Mouse (Mus musculus): ENCODE results near the gene Rai1.

Gene Rai1

DNA sequence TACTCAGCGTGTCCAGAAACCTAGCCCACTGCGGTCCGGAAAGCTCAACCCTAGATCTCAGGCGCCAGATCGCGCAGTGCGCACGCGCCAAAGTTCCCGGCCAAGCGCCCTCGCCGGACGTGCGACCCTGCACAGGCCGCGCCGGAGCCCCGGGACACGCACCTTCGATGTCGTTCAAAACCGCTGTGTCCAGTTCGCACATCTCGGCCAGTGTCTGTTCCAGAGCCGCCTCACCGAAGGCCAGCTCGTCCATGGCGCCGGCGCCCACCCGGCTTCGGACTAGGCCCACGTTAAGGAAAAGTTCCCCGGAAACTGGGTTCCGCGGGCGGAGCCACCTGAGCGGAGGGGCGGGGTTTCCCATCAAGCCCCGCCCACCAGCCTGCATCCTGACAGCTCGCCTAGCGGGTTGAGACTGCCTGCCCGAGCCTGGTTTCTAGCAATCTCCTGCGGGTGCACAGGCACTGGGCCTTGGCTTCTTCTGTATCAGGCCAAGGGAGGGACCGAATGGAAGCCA lies 115.5 kb downstream of the Rai1 start:
- DNase-seq (ENCODE audit: low spot score) = peak; percentile 93

DNA sequence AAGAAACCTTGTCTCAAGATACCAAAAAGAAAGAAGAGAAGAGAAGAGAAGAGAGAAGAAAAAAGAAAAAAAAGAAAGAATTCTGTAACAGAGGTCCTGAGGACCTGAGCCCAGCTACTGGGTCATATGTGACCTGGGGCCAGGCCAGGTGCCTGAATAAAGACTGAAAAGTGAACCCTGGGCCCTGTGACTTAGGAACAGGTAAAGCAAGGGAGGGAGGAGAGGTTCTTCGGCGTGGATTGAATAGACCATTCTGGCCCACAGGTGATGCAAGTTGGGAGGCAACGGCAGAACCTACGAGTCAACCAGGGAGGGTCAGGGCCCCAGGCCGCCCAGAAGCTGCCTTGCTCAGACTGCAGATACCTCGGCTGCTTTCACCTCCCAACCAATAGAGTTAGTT lies 116.6 kb downstream of the Rai1 start:
- no peak for DNase-seq (ENCODE audit: low spot score)

DNA sequence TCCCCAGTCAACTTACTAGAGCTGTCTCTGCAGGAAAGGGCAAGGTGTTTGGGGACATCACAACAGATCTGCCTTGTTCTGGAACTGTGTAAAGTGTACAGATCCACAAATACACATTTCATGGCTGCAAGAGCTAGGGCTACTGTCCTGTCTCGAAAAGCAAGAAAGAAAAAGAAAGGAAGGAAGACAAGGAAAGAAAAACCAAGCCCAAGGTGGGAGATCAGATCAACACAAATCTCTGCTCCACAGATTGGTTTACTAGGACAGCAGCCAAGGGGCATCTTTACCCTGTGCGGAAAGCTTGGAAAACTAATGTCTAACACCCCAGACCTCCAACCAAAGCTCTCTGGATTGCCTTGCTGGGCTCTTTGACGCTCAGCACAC lies 117.3 kb downstream of the Rai1 start:
- no peak for DNase-seq (ENCODE audit: low spot score)

DNA sequence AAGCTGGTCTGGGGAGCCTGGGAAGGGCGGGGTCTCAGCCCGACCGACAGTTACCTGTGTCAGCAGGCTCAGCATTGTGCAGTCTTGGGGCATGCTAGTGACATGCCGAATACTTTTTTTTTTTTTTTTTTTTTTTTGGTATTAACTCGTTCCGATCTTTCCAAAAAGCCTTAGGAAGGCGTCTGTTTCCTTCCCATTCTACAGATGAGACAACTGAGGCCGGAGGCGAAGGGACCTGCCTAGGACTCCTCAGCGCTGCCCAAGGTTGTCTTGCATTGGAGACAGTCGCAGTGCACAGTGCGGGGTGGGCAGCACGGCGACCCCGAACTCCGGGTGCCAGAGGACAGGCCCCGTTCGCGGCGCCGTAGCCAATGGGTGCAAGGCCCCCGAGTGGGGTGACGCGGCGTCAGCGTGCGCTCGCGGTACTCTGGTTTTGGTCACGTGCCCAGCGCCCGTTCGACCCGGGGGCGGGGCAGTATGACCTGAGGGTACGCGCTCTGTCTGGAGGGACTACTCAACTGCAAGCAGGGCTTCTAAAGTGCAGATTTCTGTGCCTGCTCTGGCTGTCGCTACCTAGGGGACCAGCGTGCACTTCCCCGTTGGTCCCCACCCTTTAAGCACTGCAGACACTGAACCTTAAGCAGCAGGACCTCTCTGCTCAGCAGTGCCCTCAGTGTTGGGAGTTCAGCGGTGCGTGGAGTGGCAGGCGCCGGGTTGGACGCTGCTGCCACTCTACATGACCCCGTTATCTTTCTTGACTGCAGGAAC lies 117.8 kb downstream of the Rai1 start, which contains the start of gene Srebf1:
Gene Srebf1, minus strand, starts transcription at position 113 of the 768 bp plus-strand sequence.
- DNase-seq (ENCODE audit: low spot score) = peak; percentile 86

DNA sequence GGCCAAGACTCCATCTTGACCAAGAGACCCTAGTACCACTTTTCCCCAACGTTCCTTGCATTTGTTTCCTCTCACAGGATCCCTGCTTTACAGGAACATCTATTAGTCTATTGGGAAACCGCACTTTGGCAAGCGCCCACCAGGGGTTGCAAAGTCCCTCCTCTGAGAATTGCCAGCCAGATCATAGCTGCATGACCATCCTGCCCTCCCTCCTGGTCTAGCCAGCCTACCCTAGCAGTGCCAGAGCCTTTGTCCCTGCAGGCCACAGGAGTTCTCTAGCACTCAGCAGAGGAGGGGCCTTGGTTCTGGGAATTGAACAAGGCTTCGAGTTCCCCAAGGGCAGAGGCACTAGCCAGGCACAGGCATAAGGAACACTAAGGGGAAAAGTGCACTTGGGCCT lies 119.9 kb downstream of the Rai1 start:
- peak; percentile 52 for DNase-seq (ENCODE audit: low spot score)

DNA sequence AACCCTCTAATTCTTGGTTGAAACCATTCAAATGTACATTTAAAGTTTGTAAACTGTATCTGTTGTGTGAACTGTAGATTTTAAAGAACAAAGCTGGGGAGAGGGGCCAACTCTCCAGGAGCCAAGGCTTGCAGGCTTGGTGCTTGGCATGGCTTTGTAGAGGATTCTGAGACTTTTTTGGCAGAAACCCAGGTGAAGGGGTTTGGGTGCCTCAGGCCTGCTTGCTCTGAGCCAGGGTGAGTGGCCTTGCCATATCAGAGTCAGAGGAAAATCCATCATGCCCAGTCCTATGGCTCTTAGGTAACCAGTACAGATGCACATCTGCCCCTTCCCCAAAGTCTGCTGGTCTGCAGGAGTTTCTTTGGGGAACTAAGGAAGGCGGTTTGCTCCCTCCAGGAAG lies 121.1 kb downstream of the Rai1 start:
- no peak for DNase-seq (ENCODE audit: low spot score)

DNA sequence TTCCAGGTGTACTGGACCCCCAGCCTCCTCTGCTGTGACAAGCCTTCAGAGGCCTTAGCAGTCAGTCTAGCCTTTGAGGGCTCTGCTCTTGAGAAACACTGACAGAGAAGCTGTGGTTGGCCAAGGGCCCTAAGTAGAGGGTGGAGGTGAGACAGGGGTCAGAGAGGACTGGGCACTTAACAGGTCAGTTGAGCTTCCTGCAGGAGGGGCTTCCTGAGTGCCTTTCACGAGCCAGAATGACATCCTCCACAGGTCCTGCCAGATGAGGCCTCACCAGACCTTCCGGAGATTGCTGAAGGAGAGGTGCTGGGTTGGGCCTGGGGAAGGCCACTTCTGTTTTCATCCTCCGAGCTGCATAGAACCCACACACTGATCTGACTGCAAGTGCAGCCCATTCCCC lies 123.7 kb downstream of the Rai1 start:
- DNase-seq (ENCODE audit: low spot score) = no peak

DNA sequence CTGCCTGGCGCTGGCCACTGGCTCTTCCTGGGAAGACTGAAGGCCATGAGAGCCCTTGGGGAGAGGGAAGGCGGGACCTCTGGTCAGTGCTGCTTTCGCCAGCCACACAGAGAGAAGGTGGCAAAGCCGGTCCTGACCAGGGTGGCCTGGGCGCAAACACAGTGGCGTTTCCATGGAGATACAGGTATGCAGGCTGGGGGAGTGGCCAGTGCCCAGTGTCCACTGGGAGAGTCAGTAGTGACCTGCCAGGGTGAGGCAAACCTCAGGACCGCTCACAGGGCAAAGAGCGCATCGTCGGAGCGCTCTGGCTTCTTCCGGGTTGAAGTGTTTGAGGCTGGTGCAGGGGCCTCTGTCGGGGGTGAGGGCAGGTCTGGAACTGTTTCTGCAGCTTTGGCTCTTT lies 125.0 kb downstream of the Rai1 start:
- no peak for DNase-seq (ENCODE audit: low spot score)

DNA sequence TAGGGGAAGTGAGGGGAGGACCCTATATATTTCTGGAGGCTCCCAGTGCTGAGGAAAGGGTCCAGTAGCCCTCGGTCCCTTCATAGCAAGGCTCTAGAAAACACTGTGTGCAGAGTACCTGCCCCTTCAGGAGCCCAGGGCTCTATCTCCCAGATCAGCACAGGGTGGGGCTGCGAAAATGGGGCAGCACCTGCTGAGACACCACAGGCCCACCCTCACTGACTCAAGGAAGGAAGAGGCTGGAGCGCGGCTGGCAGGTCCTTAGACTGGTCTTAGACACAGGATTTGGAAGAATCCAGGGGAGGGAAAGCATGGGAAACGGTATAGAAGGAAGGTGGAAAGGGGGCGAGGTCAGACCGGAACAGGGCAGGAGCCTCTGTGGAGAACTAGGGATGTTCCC lies 125.7 kb downstream of the Rai1 start:
- DNase-seq (ENCODE audit: low spot score) = no peak

DNA sequence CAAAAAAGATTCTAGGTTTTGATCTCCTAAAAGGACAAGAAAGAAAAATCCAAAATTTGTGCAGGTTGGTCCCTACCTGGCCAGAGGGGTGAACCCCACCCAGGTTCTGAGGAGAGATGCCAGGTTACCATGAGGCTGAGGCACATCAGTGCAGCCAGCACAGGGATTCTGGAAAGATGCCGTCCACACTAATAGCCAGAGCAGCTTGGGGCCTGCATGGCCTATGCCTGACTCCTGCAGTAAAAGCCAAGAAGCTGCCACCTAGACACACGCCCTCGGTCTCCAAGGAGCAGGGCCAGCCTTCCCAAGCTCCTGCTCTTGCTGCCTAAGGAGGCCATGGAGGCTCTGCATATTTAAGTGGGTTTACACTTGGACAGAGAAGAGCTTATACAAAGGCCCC lies 126.5 kb downstream of the Rai1 start:
- DNase-seq (ENCODE audit: low spot score) = no peak

DNA sequence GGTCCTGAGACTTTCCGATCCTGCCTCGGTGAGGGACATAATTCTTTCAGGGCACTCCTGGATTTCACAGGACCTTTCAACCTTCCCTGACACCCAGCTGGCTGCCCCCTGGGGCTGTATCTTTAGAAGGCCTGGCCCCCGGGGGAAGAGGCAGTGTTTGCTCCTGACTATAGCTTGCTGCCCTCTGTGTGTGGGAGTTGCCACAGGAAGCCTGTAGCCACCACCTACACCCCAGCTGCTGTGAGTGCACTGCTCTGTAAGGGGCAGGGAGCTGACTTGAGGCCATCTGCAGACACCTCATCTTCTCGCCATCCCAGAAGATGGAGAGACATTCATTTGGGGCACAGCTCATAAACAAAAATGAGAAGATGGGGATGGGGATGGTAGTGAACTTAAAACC lies 127.1 kb downstream of the Rai1 start:
- no peak for DNase-seq (ENCODE audit: low spot score)

DNA sequence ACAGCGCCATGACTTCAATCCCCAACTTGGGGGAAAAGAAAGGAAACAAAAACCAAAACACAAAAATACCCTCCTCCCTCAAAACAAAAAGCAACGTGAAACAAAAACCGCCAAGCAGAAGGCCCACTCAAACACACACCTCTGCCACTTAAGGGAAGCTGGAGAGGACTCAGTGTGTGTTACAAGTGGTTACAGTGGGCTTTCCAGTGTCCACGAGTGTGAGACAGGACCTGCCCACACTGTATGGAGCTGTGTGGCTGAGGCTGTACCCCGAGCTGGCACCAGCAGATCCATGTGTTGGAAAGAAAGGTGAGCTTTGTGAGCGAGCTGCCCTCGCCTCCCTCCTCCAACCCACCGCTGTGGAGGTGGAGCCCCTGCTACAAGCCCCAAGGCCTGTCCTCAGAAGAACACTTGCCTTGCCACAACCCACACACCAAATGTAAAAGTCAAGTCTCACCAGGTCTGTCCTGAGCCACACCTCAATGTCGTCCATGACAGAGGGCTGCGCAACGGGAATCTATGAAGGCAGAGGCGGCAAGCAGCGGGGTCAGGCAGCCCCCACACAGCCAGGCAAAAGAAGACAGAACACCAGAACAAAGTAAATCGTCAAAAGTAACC lies 127.7 kb downstream of the Rai1 start:
- DNase-seq (ENCODE audit: low spot score) = no peak

DNA sequence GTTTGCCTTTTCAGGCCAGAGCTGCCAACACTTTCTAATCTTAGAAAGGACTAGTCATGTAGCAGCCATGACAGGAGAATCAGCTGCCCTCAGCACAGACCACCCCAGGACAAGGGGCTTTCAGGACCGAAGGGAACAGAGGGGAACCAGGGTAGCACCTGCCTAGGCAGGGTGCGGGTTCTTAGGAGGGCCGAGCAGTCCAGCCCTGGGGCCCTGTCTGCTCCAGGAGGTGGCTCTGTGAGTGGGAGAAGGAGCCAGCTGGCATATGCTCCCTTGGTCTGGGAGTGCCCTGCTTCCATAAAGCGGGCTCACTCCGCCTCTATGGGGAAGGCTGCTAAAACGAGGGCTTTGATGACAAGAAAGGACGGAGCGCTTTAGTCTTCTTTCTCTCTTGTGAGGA lies 128.4 kb downstream of the Rai1 start:
- no peak for DNase-seq (ENCODE audit: low spot score)

DNA sequence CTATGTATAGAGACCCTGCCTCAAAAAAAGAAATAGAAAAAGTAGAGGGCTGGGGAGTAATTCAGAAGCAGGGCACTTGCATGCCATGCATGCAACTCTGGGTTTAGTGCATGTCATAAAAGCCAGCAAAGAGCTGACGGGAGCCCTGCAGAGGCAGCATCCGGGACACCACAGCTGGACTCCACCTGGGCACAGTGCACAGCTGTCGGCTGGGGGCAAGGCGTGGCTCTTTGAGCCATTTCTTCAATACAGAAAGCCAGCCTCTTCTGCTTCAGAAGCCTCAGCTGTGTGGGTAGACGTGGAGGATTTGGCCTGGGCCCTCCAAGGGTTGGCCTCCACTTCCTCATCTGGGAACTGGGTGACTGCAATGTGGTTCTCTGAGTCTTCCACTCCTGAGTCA lies 130.5 kb downstream of the Rai1 start:
- DNase-seq (ENCODE audit: low spot score) = no peak

DNA sequence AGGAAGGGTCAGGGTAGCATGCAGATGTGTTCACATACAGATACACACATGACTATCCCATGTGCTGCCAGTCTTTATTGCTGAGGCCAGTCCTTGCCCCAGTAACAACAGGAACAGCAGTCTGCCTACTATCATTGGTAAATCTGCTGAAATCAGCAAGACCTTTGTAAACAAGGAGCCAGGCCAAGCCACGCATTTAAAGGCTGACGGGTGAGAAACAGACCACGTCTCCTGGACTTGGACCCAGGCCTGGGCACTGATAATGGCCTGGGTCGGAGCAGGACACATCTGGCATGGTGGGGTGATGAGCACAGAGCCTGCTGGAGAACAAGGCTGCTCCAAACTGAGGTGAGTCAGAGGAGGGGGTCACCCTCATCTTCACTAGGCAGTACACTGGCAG lies 135.7 kb downstream of the Rai1 start:
- DNase-seq (ENCODE audit: low spot score) = no peak

DNA sequence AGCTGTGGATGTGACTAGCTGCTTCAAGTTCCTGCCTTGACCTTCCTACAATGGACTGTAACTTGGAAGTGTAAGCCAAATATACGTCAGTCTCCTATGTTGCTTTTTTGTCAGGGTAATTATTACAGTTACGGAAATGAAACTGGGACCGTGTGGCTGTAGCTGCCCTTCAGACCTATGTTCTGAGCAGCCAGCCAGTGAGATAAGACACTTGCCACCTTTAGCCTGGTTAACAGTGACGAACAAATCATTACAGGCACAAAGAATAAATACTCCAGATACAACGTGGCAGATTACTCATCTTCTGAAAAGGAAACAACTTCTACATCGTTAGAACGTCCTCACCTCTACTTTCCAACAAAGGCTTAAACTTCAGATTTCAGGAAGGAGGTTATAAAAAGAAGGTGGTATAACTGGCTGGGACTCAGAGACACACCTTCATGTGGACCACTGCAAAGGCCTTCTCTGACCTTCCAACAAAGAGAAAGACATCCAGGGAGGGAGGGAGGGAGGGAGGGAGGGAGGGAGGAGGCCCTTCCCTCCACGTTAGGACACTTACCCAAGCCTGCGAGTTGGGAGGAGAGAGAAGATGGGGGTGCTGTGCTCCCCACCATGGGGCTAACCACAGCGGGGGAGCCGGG lies 139.8 kb downstream of the Rai1 start:
- no peak for DNase-seq (ENCODE audit: low spot score)

DNA sequence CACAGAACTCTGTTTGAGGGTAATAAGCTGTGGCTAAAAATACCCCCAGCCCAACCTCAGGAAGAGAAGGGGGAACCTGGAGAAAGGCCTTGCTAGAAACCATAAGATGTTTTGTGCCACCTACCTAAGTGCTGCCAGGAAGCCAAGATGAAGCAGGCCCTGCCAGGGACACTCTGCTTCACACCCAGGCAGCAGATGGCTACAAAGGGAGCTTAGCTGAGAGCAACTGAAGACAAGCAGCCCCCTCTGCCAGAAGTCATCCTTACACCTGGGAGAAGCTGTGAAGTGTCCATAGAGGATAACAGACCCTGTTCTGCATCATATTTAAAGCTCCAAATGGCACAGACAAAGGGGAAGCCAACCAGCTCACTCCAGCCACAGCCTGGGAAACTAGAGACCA lies 141.3 kb downstream of the Rai1 start:
- no peak for DNase-seq (ENCODE audit: low spot score)

DNA sequence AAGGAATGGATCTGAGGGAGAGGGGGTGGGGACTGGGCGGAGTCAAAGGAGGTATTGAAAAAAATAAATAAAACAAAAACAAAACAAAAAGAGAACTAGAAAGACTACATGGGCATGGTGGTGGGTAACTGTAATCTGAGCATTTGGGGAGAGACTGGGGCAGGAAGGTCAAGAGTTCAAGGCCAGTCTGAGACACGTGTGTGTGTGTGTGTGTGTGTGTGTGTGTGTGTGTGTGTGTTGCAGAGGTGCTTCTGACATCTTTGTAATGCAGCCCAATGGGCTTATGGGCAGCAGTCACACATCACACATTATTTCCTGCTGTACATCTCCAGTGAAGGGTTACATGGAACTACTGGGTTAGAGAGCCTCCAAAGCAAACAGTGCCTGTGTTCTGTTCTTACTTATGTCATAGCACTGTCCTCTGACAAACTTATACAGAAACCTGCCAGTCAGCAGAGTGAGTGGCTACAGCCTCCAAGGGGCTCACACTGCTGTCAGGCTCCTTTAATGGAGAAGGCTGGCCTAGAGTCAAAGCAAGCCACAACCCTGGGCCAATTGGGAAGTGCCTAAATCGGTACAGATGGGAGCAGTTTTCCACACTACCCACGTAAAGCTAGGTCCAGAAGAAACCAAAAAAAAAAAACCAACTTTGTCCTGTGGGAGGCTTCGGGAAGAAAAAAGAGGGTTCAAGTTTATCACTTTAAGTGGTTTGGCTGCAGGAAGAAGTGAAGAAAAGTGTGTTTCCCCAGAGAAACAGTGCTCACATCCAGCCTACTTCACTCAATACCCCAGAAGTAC lies 143.1 kb downstream of the Rai1 start:
- DNase-seq (ENCODE audit: low spot score) = no peak

Measured in ovary, postnatal 36 days (tissue).